ENCODE assay signal across 9 mouse cellular contexts in genomic region chr10:17631817-17632216, GRCm38 (mm10).
DNase-seq lines count a peak whose midpoint lies in the region; ATAC-seq and TF ChIP-seq lines count a peak whose summit lies in the region.
"Had no signal": no experiment of that assay in that cellular context is flagged by ENCODE, and none has a peak within 500 bp of the region (broad histone marks: within the 10 kb centered on the region; RNA-seq: fewer than 3 reads in every experiment).

No protein-coding gene starts in this region.

- 22% methylated on average over 5 of the region's 5 CpGs for WGBS in lung, embryonic 14.5 days
- 33% methylated on average over 5 of the region's 5 CpGs for WGBS in lung, adult 2 months
- 41% methylated on average over 5 of the region's 5 CpGs for WGBS in hindbrain, embryonic 10.5 days
- WGBS in limb, embryonic 13.5 days = 14% methylated on average over 5 of the region's 5 CpGs
- 17% methylated on average over 5 of the region's 5 CpGs for WGBS in stomach, embryonic 14.5 days

- peak; percentile 84 for ATAC-seq in lung, embryonic 14.5 days (ENCODE audit: insufficient read depth)
- no peak for ATAC-seq in limb, embryonic 13.5 days (ENCODE audit: low FRiP score, low read depth)
- ATAC-seq in stomach, embryonic 14.5 days (ENCODE audit: insufficient number of reproducible peaks, insufficient read depth, low FRiP score, low read depth) = peak; percentile 58; the same call in 1 of the 2 replicates
- ATAC-seq: Patski had no signal

- no peak overlapping the region for H3K27ac ChIP-seq in lung, embryonic 14.5 days (ENCODE audit: low read depth)
- H3K27ac ChIP-seq in hindbrain, embryonic 10.5 days = peak overlapping the region; percentile 84
- H3K27ac ChIP-seq in limb, embryonic 13.5 days = no peak overlapping the region
- H3K27ac ChIP-seq in stomach, embryonic 14.5 days (ENCODE audit: low read length) = no peak overlapping the region

- H3K27me3 ChIP-seq in lung, embryonic 14.5 days (ENCODE audit: insufficient read depth, low read length) = no peaks in the 10 kb centered on the region
- no peaks in the 10 kb centered on the region for H3K27me3 ChIP-seq in hindbrain, embryonic 10.5 days (ENCODE audit: insufficient read depth, poor library complexity, severe bottlenecking)
- no peaks in the 10 kb centered on the region for H3K27me3 ChIP-seq in limb, embryonic 13.5 days
- no peaks in the 10 kb centered on the region for H3K27me3 ChIP-seq in stomach, embryonic 14.5 days (ENCODE audit: control insufficient read depth, insufficient read depth, low read length)
- H3K27me3 ChIP-seq: Patski had no signal

- no peak overlapping the region for H3K9ac ChIP-seq in lung, embryonic 14.5 days
- no peak overlapping the region for H3K9ac ChIP-seq in limb, embryonic 13.5 days
- H3K9ac ChIP-seq in stomach, embryonic 14.5 days (replicated peaks; ENCODE audit: low read depth, low read length) = no peak overlapping the region

- H3K4me3 ChIP-seq in lung, embryonic 14.5 days (ENCODE audit: low read depth, low read length) = no peak overlapping the region
- no peak overlapping the region for H3K4me3 ChIP-seq in lung, adult 2 months (replicated peaks; ENCODE audit: extremely low read depth, low read depth, low read length)
- H3K4me3 ChIP-seq in hindbrain, embryonic 10.5 days = no peak overlapping the region
- H3K4me3 ChIP-seq in limb, embryonic 13.5 days = no peak overlapping the region
- H3K4me3 ChIP-seq in stomach, embryonic 14.5 days (ENCODE audit: low read depth, low read length) = no peak overlapping the region

- no peaks in the 10 kb centered on the region for H3K36me3 ChIP-seq in lung, embryonic 14.5 days (ENCODE audit: insufficient read depth)
- H3K36me3 ChIP-seq in hindbrain, embryonic 10.5 days = no peaks in the 10 kb centered on the region
- no peaks in the 10 kb centered on the region for H3K36me3 ChIP-seq in limb, embryonic 13.5 days
- no peaks in the 10 kb centered on the region for H3K36me3 ChIP-seq in stomach, embryonic 14.5 days (ENCODE audit: control insufficient read depth, insufficient read depth, low read length)

- H3K4me2 ChIP-seq in lung, embryonic 14.5 days = peak overlapping the region; percentile 37
- peak overlapping the region; percentile 35 for H3K4me2 ChIP-seq in limb, embryonic 13.5 days (replicated peaks)
- H3K4me2 ChIP-seq in stomach, embryonic 14.5 days (replicated peaks; ENCODE audit: low read depth, low read length) = no peak overlapping the region

- H3K4me1 ChIP-seq in lung, embryonic 14.5 days (ENCODE audit: insufficient read depth) = peaks cover 11% of the 10 kb centered on the region; the same call in 1 of the 2 replicates
- H3K4me1 ChIP-seq in lung, adult 2 months (ENCODE audit: control insufficient read depth, insufficient read depth, low read length) = no peaks in the 10 kb centered on the region; the same call in 1 of the 2 replicates
- H3K4me1 ChIP-seq in hindbrain, embryonic 10.5 days (replicated peaks) = peaks cover 24% of the 10 kb centered on the region
- H3K4me1 ChIP-seq in limb, embryonic 13.5 days = peaks cover 17% of the 10 kb centered on the region; the same call in 1 of the 2 replicates
- 0 out of 2 replicates have a peak, but pooled peaks cover 6% of the 10 kb centered on the region for H3K4me1 ChIP-seq in stomach, embryonic 14.5 days (ENCODE audit: control insufficient read depth, insufficient read depth, low read length)

- TF ChIP-seq CTCF in lung, embryonic 14.5 days (IDR thresholded peaks at IDR 0.05; ENCODE audit: low read depth) = no peak
- no peak for TF ChIP-seq CTCF in lung, adult 2 months (IDR thresholded peaks at IDR 0.05; ENCODE audit: insufficient read depth, low read length)

- no peak for TF ChIP-seq POLR2A in lung, adult 2 months (IDR thresholded peaks at IDR 0.05; ENCODE audit: borderline replicate concordance, extremely low read depth, low read depth, low read length)

- DNase-seq in lung, embryonic 14.5 days = peak; percentile 91
- no peak for DNase-seq in lung, adult 2 months
- no peak for DNase-seq in hindbrain, embryonic 10.5 days (ENCODE audit: low spot score)
- DNase-seq in urinary bladder, adult 18-20 months (ENCODE audit: low spot score in 2 of 2) = no peak
- no peak for DNase-seq in layer of hippocampus, postnatal 36 days
- DNase-seq in right cerebral cortex, adult 2 months (ENCODE audit: low spot score in 2 of 2) = no peak

- no peaks in the 10 kb centered on the region for H3K9me3 ChIP-seq in lung, embryonic 14.5 days (ENCODE audit: low read depth, low read length)
- no peaks in the 10 kb centered on the region for H3K9me3 ChIP-seq in hindbrain, embryonic 10.5 days
- H3K9me3 ChIP-seq in limb, embryonic 13.5 days = no peaks in the 10 kb centered on the region
- no peaks in the 10 kb centered on the region for H3K9me3 ChIP-seq in stomach, embryonic 14.5 days (ENCODE audit: control insufficient read depth, low read depth, low read length)
